Mouse (Mus musculus): ENCODE results near the gene Plpp1. TPM values are rescaled to one million over a fixed set of nuclear protein-coding genes. Genes with fewer than 3 reads are reported as not detected.
A peak's percentile ranks its signal among the peaks of the same experiment; 100 is the strongest.

Plpp1 gene
- polyA plus RNA-seq, 1 experiment = 123 TPM

- DNase-seq = no peak
- no peaks in the 10 kb centered on the region; the same call in 1 of the 2 replicates for H3K4me1 ChIP-seq (ENCODE audit: control insufficient read depth, insufficient read depth, low read length)
- WGBS = 88% methylated on average over 16 of the region's 16 CpGs
- no peak for TF ChIP-seq CTCF (conservative IDR thresholded peaks at IDR 0.05; ENCODE audit: insufficient read depth, insufficient read length, low read depth, low read length)
- TF ChIP-seq POLR2A (IDR thresholded peaks at IDR 0.05; ENCODE audit: low read depth, low read length) = no peak
- H3K27me3 ChIP-seq (replicated peaks; ENCODE audit: control insufficient read depth, insufficient read depth, low read length) = no peaks in the 10 kb centered on the region
- H3K36me3 ChIP-seq (ENCODE audit: control insufficient read depth, insufficient read depth, low read length) = no peaks in the 10 kb centered on the region
- no peak overlapping the region for H3K27ac ChIP-seq (ENCODE audit: insufficient read depth, low read depth, low read length)
- no peak overlapping the region for H3K4me3 ChIP-seq (ENCODE audit: insufficient read depth, low read depth, low read length)
These were observed 39.9 kb downstream of the Plpp1 start for GRCm38 (mm10) chr13:112840241-112841087.

- no peak for TF ChIP-seq POLR2A (IDR thresholded peaks at IDR 0.05; ENCODE audit: low read depth, low read length)
- TF ChIP-seq CTCF (conservative IDR thresholded peaks at IDR 0.05; ENCODE audit: insufficient read depth, insufficient read length, low read depth, low read length) = no peak
- no peak for DNase-seq
- WGBS = 93% methylated on average over 3 of the region's 3 CpGs
These were observed 45.3 kb downstream of the Plpp1 start for GRCm38 (mm10) chr13:112845931-112846330.

DNA sequence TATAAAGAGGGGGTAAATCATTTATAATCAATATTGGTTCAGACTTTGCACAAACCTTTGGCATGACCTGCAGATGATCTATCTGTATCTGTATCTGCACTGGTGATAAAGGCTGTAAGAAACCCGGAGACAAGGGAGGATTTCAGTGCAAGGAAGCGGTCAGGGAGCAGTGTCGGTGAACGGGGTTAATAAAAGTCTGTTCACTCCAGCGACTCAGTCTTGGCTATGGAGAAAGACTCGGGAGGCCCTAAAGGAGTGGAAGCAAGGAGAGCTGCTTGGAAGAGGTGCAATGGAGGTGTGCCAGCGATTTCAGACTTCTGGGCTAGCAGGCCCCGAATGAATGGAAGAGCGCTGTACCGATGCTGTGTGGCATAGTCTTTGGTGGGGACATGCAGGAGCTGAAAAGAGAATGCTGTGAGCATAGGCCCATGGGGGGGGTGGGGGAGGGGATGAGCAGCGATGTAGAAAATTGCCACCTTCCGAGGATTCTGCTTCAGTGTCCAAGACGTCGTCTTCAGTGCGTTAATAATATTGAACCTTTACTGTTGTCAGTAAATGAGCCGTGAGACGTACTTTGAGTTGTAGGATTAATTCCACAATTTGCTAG is 53.2 kb downstream of the Plpp1 start:
- no peak for TF ChIP-seq CTCF (conservative IDR thresholded peaks at IDR 0.05; ENCODE audit: insufficient read depth, insufficient read length, low read depth, low read length)
- TF ChIP-seq POLR2A (IDR thresholded peaks at IDR 0.05; ENCODE audit: low read depth, low read length) = no peak
- no peak for DNase-seq
- WGBS = 43% methylated on average over 17 of the region's 17 CpGs
- no peaks in the 10 kb centered on the region for H3K27me3 ChIP-seq (replicated peaks; ENCODE audit: control insufficient read depth, insufficient read depth, low read length)
- no peaks in the 10 kb centered on the region for H3K36me3 ChIP-seq (ENCODE audit: control insufficient read depth, insufficient read depth, low read length)
- peaks cover 3% of the 10 kb centered on the region; the same call in 1 of the 2 replicates for H3K4me1 ChIP-seq (ENCODE audit: control insufficient read depth, insufficient read depth, low read length)
- no peak overlapping the region for H3K4me3 ChIP-seq (ENCODE audit: insufficient read depth, low read depth, low read length)
- H3K27ac ChIP-seq (ENCODE audit: insufficient read depth, low read depth, low read length) = no peak overlapping the region

More at GRCm38 (mm10) chr13:112845931-112846330, 45.3 kb downstream of the Plpp1 start:
- Histone ChIP-seq H3K4me3 (ENCODE audit: insufficient read depth, low read depth, low read length) (no peak overlapping the region), H3K36me3 (ENCODE audit: control insufficient read depth, insufficient read depth, low read length) (no peaks in the 10 kb centered on the region), H3K27ac (ENCODE audit: insufficient read depth, low read depth, low read length) (no peak overlapping the region), H3K4me1 (ENCODE audit: control insufficient read depth, insufficient read depth, low read length) (peaks cover 3% of the 10 kb centered on the region; the same call in 1 of the 2 replicates), H3K27me3 (replicated peaks; ENCODE audit: control insufficient read depth, insufficient read depth, low read length) (no peaks in the 10 kb centered on the region)

DNA sequence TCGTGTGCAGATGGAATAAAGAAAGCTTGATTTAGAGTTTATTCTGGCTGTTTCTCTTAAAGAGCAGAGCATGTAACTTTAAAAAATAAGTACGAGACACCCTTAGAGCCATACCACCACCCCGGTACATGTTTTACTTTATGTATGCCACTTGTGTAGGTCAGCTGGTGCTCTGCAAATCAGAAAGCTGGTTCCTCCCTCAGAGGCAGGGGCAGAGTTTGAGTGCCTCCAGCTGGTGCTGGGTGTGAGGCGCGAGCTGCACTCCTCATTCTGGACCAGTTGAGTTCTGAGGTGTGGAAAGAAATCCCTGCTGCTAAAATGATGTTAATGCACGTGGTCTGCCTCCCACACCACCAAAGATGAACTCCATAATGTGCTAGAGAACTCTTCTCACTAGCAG is 53.8 kb downstream of the Plpp1 start:
- no peaks in the 10 kb centered on the region for H3K27me3 ChIP-seq (replicated peaks; ENCODE audit: control insufficient read depth, insufficient read depth, low read length)
- H3K4me3 ChIP-seq (ENCODE audit: insufficient read depth, low read depth, low read length) = no peak overlapping the region
- no peak for DNase-seq
- 49% methylated on average over 6 of the region's 6 CpGs for WGBS
- peaks cover 3% of the 10 kb centered on the region; the same call in 1 of the 2 replicates for H3K4me1 ChIP-seq (ENCODE audit: control insufficient read depth, insufficient read depth, low read length)
- H3K36me3 ChIP-seq (ENCODE audit: control insufficient read depth, insufficient read depth, low read length) = no peaks in the 10 kb centered on the region
- H3K27ac ChIP-seq (ENCODE audit: insufficient read depth, low read depth, low read length) = no peak overlapping the region
- TF ChIP-seq POLR2A (IDR thresholded peaks at IDR 0.05; ENCODE audit: low read depth, low read length) (no peak), CTCF (conservative IDR thresholded peaks at IDR 0.05; ENCODE audit: insufficient read depth, insufficient read length, low read depth, low read length) (peak; percentile 21; the same call in 1 of the 2 replicates)

DNA sequence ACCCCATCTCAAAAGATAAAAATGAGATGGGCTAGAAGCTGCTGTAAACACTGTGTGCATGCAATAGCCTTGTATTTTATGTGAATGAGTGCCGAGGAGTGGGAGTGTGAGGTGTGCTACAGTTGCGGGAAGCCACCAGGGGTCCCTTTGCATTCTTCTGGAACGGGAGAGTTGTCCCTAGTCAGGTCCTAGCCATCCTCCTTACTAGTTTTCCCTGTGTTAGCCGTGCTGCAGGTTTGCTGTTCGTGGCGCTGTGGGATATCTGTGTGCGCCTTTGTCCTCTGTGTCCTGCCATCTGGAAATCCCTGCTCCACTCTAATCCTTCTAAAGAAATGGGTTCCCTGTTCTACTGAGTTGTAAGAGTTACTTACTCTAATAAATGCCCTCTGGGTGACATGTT is 57.3 kb downstream of the Plpp1 start:
- no peak overlapping the region for H3K27ac ChIP-seq (ENCODE audit: insufficient read depth, low read depth, low read length)
- H3K36me3 ChIP-seq (ENCODE audit: control insufficient read depth, insufficient read depth, low read length) = peaks cover 3% of the 10 kb centered on the region; the same call in 1 of the 2 replicates
- no peak for DNase-seq
- 87% methylated on average over 7 of the region's 7 CpGs for WGBS
- no peaks in the 10 kb centered on the region for H3K27me3 ChIP-seq (replicated peaks; ENCODE audit: control insufficient read depth, insufficient read depth, low read length)
- TF ChIP-seq CTCF (conservative IDR thresholded peaks at IDR 0.05; ENCODE audit: insufficient read depth, insufficient read length, low read depth, low read length) (no peak), POLR2A (IDR thresholded peaks at IDR 0.05; ENCODE audit: low read depth, low read length) (no peak)
- H3K4me3 ChIP-seq (ENCODE audit: insufficient read depth, low read depth, low read length) = no peak overlapping the region
- H3K4me1 ChIP-seq (ENCODE audit: control insufficient read depth, insufficient read depth, low read length) = peaks cover 5% of the 10 kb centered on the region

- Histone ChIP-seq H3K4me1 (ENCODE audit: control insufficient read depth, insufficient read depth, low read length) (peaks cover 5% of the 10 kb centered on the region), H3K27me3 (replicated peaks; ENCODE audit: control insufficient read depth, insufficient read depth, low read length) (no peaks in the 10 kb centered on the region), H3K36me3 (ENCODE audit: control insufficient read depth, insufficient read depth, low read length) (peaks cover 4% of the 10 kb centered on the region), H3K27ac (ENCODE audit: insufficient read depth, low read depth, low read length) (no peak overlapping the region), H3K4me3 (ENCODE audit: insufficient read depth, low read depth, low read length) (no peak overlapping the region)
- no peak for DNase-seq
- 76% methylated on average over 21 of the region's 21 CpGs for WGBS
- TF ChIP-seq CTCF (conservative IDR thresholded peaks at IDR 0.05; ENCODE audit: insufficient read depth, insufficient read length, low read depth, low read length) (no peak), POLR2A (IDR thresholded peaks at IDR 0.05; ENCODE audit: low read depth, low read length) (no peak)
These were observed 59.1 kb downstream of the Plpp1 start for GRCm38 (mm10) chr13:112859574-112860134.

GRCm38 (mm10) chr13:112860370-112860769 is 59.8 kb downstream of the Plpp1 start:
- Histone ChIP-seq H3K27ac (ENCODE audit: insufficient read depth, low read depth, low read length) (no peak overlapping the region), H3K27me3 (replicated peaks; ENCODE audit: control insufficient read depth, insufficient read depth, low read length) (no peaks in the 10 kb centered on the region), H3K4me3 (ENCODE audit: insufficient read depth, low read depth, low read length) (no peak overlapping the region), H3K36me3 (ENCODE audit: control insufficient read depth, insufficient read depth, low read length) (peaks cover 4% of the 10 kb centered on the region), H3K4me1 (ENCODE audit: control insufficient read depth, insufficient read depth, low read length) (peaks cover 5% of the 10 kb centered on the region)
- DNase-seq = no peak
- TF ChIP-seq POLR2A (IDR thresholded peaks at IDR 0.05; ENCODE audit: low read depth, low read length) (no peak), CTCF (conservative IDR thresholded peaks at IDR 0.05; ENCODE audit: insufficient read depth, insufficient read length, low read depth, low read length) (no peak)
- WGBS = 90% methylated on average over 2 of the region's 2 CpGs
